Mouse (Mus musculus) bone marrow macrophage, adult 2 months (primary cell): Measurements from ENCODE around the gene Atp6v0b. TPM values are rescaled to one million over a fixed set of nuclear protein-coding genes. Genes with fewer than 3 reads are reported as not detected.
A peak's percentile ranks its signal among the peaks of the same experiment; 100 is the strongest.

ENCODE experiments used
- H3K27ac ChIP-seq: 2 replicates; pipeline ENCODE4 v1.5.1; 2012; ENCODE audit warnings: low read depth, low read length; ENCODE audit not compliant: insufficient read depth
- H3K4me1 ChIP-seq: 2 replicates; pipeline ENCODE4 v1.6.1; 2012; ENCODE audit warnings: low read length; ENCODE audit not compliant: control insufficient read depth, insufficient read depth
- H3K4me3 ChIP-seq: 2 replicates; pipeline ENCODE4 v1.5.1; 2012; ENCODE audit warnings: mild to moderate bottlenecking, low read length, moderate library complexity; ENCODE audit not compliant: insufficient read depth
- CTCF ChIP-seq: IDR thresholded peaks from 2 replicates; pipeline ENCODE4 v1.5.1; 2012; ENCODE audit warnings: low read depth, mild to moderate bottlenecking, low read length, moderate library complexity
- POLR2A ChIP-seq: IDR thresholded peaks from 2 replicates; pipeline ENCODE4 v1.6.1; 2012; ENCODE audit warnings: mild to moderate bottlenecking, low read depth, low read length, borderline replicate concordance
- polyA plus RNA-seq: library from polyadenylated mRNA; stranded (reverse); fragments of >200 nt; gene quantifications from 2 replicates; pipeline ENCODE4 v1.2.4, GENCODE M21; 2012; ENCODE audit not compliant: missing spikeins, insufficient read depth, insufficient read length

Atp6v0b gene
- polyA plus RNA-seq, 1 experiment: 712 TPM

DNA sequence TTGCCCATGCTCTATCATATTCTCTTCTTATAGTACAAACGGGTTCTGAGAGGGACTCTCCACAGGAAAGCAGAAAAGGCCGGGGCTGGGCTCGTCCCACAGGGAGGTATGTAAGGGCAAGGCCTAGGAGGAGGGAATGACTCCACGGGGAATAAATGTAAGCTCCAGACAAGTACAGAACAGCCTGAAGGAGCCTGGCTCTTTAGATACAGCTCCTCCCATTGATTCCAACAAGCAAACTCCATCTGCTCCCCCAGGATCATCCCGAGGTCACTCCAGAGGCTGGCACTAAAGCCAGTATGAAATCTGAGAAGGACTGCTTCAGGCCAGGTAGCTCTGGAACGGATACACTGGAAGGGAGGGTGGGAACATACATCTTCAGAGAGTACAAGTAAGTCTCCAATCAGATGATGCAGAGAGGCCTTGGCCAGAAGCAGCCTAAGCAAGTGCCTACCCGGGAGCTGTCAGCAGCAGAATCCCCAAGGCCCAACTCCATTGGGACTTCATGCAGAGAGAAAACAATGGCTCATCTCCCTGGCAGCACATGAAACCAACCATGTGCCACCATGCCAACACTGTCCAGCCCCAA is 25.6 kb upstream of the Atp6v0b start:
- Histone ChIP-seq H3K27ac (no peak overlapping the region), H3K4me1 (peaks cover 45% of the 10 kb centered on the region), H3K4me3 (peak overlapping the region; percentile 79; the same call in 1 of the 2 replicates)
- TF ChIP-seq CTCF (no peak), POLR2A (no peak)

DNA sequence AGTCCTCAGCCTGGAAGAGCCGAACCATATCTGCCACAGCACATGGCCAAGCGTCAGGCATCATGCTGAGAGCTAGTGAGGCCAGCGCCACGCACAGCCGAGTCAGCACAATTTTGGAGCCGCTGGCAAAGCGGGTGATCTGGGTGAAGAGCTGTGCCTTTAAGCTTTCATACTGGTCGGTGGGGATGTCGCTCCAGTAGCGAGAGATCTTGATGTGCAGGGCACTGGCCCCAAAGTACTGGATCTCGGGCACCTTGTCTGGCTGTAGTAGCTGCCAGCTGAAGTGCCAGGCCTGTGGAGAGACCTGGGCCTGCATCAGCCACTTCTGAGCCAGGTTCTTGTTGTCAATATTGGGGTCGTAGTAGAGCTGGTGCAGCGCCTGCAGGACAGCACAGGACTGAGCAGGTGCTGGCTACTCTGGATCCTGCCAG is 25.0 kb upstream of the Atp6v0b start:
- H3K4me1 ChIP-seq: peaks cover 42% of the 10 kb centered on the region
- H3K27ac ChIP-seq: no peak overlapping the region
- TF ChIP-seq POLR2A (no peak), CTCF (no peak)
- H3K4me3 ChIP-seq: no peak overlapping the region

GRCm38 (mm10) chr4:117908834-117909453 is 21.8 kb upstream of the Atp6v0b start:
- no peak overlapping the region for H3K4me3 ChIP-seq
- peaks cover 38% of the 10 kb centered on the region for H3K4me1 ChIP-seq
- no peak for TF ChIP-seq CTCF
- TF ChIP-seq POLR2A: no peak
- H3K27ac ChIP-seq: no peak overlapping the region

DNA sequence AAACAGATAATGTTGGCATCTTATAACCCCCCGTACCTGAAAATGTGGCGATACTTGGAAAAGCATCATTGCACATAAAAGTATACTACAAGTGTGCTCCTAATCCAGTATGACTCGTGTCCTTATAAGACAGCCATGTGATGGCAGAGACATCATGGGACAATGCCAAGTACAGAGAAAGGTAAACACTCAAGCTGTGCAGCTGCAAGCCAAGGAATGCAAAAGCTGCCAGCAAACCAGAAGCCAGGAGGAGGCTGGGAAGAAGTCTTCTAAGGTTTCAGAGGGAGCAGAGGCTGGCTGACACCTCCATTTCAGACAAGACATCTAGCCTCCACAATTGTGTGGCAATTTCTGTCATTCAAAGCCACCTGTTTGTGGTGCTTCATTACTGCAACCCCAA is 19.1 kb upstream of the Atp6v0b start:
- H3K27ac ChIP-seq: no peak overlapping the region
- no peak for TF ChIP-seq CTCF
- H3K4me3 ChIP-seq: no peak overlapping the region
- peaks cover 27% of the 10 kb centered on the region for H3K4me1 ChIP-seq

DNA sequence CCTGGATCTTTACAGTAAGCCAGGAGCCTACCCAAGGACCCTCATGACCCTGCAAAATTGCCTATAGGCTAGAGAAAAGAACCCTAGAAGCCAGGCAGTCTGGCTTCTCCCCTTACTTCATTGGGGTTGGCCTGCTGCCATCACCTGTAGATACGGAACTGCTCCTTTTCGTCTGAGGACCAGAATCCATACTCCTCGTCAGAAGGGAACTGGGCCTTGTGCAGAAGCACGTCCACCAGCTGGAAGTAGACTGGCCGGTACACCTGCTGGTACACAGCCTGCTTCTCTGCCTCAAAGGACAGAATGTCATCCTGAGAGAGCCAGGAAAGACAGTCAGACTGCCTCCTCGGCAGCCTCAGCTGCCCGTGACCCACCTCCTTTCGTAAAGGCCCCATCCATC is 17.6 kb upstream of the Atp6v0b start:
- H3K27ac ChIP-seq: no peak overlapping the region
- TF ChIP-seq CTCF (no peak), POLR2A (no peak)
- H3K4me3 ChIP-seq: no peak overlapping the region
- H3K4me1 ChIP-seq: peaks cover 22% of the 10 kb centered on the region

GRCm38 (mm10) chr4:117904094-117904493 is 17.0 kb upstream of the Atp6v0b start:
- no peak for TF ChIP-seq POLR2A
- no peak for TF ChIP-seq CTCF
- Histone ChIP-seq H3K4me3 (no peak overlapping the region), H3K4me1 (peaks cover 20% of the 10 kb centered on the region), H3K27ac (no peak overlapping the region)

- H3K27ac ChIP-seq: no peak overlapping the region
- no peaks in the 10 kb centered on the region for H3K4me1 ChIP-seq
Observed at GRCm38 (mm10) chr4:117898111-117898510, 11.0 kb upstream of the Atp6v0b start.

GRCm38 (mm10) chr4:117896031-117896430 is 8.9 kb upstream of the Atp6v0b start:
- no peak overlapping the region for H3K27ac ChIP-seq
- no peak overlapping the region for H3K4me3 ChIP-seq
- TF ChIP-seq CTCF: no peak
- peaks cover 3% of the 10 kb centered on the region; the same call in 1 of the 2 replicates for H3K4me1 ChIP-seq

More at GRCm38 (mm10) chr4:117898111-117898510, 11.0 kb upstream of the Atp6v0b start:
- no peak overlapping the region for H3K4me3 ChIP-seq
- TF ChIP-seq CTCF (no peak), POLR2A (no peak)

DNA sequence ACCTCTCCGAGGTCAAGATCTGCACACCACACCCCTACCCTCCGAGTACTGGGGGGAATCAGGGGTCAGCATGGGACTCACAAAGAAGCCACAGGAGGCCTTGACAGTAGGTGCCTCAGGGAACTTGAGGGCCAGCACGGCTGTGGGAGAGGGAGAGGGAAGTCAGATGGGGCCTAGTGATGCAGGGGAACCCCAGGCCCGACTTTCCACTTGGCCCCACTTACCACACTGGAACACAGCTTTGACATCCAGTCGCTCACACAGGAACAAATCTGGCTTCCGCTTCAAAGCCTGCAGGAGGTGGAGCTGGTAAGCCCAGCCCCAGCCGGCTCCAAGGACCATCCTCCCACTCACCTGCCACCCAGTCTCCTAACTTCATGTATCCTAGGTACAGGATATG is 8.2 kb upstream of the Atp6v0b start:
- Histone ChIP-seq H3K4me3 (no peak overlapping the region), H3K4me1 (peaks cover 6% of the 10 kb centered on the region), H3K27ac (no peak overlapping the region)
- TF ChIP-seq POLR2A (no peak), CTCF (no peak)

DNA sequence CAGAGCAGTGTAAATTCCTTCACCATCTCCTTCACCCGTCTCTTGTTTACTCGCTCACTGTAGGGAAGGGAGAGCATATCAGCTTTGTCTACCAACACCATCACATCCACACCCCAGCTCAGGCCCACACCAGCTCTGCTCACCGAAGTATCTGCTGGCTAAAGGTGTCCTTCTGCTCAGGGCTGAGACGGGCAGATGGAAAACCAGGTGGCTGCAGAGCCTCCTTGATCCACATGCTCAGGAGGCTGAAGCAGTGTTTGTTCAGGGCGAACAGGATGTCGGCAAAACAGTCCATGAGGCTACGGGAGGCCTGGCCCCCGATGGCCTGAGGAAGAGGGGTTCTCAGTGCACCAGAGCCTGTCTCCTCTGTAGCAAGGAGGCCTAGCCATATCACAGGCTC is 7.5 kb upstream of the Atp6v0b start:
- Histone ChIP-seq H3K4me1 (peaks cover 6% of the 10 kb centered on the region), H3K27ac (no peak overlapping the region), H3K4me3 (no peak overlapping the region)
- TF ChIP-seq POLR2A: no peak
- TF ChIP-seq CTCF: no peak
